Mouse (Mus musculus) lung, postnatal 0 days (tissue): Measurements from ENCODE around the gene Hibadh. TPM values are rescaled to one million over a fixed set of nuclear protein-coding genes. Genes with fewer than 3 reads are reported as not detected.

ENCODE experiments used
- ATAC-seq: fragments of 200-750 bp; cut with Nextera tagmentation; 2 replicates; pipeline ENCODE4 v1.8.0; 2017; ENCODE audit warnings: moderate library complexity
- DNase-seq: peaks from one replicate; pipeline ENCODE4 v3.0.0-alpha.2; 2016; ENCODE audit warnings: low spot score
- H3K27ac ChIP-seq: fragments of 300-500 bp; sonication (generic); 2 replicates; pipeline ENCODE4 v1.5.1; 2014; ENCODE audit warnings: antibody characterized with exemption, mild to moderate bottlenecking, low read length, mixed read lengths
- H3K27me3 ChIP-seq: fragments of 300-500 bp; sonication (generic); replicated peaks from 2 replicates; pipeline ENCODE4 v1.6.1; 2014; ENCODE audit warnings: low read length, mixed read lengths; ENCODE audit not compliant: insufficient read depth
- H3K36me3 ChIP-seq: fragments of 300-500 bp; sonication (generic); 2 replicates; pipeline ENCODE4 v1.6.1; 2014; ENCODE audit warnings: low read length, mixed read lengths; ENCODE audit not compliant: insufficient read depth
- H3K4me1 ChIP-seq: fragments of 300-500 bp; sonication (generic); 2 replicates; pipeline ENCODE4 v1.6.1; 2014; ENCODE audit warnings: antibody characterized with exemption, low read depth, low read length, mixed read lengths; ENCODE audit not compliant: insufficient read depth
- H3K4me2 ChIP-seq: fragments of 300-500 bp; sonication (generic); replicated peaks from 2 replicates; pipeline ENCODE4 v1.6.1; 2014; ENCODE audit warnings: low read depth, mild to moderate bottlenecking, low read length, moderate library complexity, mixed read lengths
- H3K4me3 ChIP-seq: fragments of 300-500 bp; sonication (generic); 2 replicates; pipeline ENCODE4 v1.5.1; 2014; ENCODE audit warnings: low read depth, low read length
- H3K9ac ChIP-seq: fragments of 300-500 bp; sonication (generic); replicated peaks from 2 replicates; pipeline ENCODE4 v1.6.1; 2014; ENCODE audit warnings: low read depth, mild to moderate bottlenecking
- H3K9me3 ChIP-seq: fragments of 300-500 bp; sonication (generic); 2 replicates; pipeline ENCODE4 v1.6.1; 2016; ENCODE audit warnings: low read length, mixed read lengths
- CTCF ChIP-seq: IDR thresholded peaks from 2 replicates; pipeline ENCODE4 v1.5.1; 2016; ENCODE audit warnings: antibody characterized with exemption, mild to moderate bottlenecking
- EP300 ChIP-seq: IDR thresholded peaks from 2 replicates; pipeline ENCODE4 v1.6.1; 2016; ENCODE audit warnings: antibody characterized with exemption, mild to moderate bottlenecking, control low read depth
- WGBS: fragments of 180-500 bp; shearing (Covaris S2); extraction: QIAGEN DNeasy Blood & Tissue Kit; methylation state at CpG from one replicate; pipeline ENCODE4 v1.1.7; 2014; 5-methylcytosine and 5-hydroxymethylcytosine counted together
- polyA plus RNA-seq: library from polyadenylated mRNA; unstranded; fragments of >200 nt; fragmentation: Nextera tagmentation; extraction: Ambion mirVana; gene quantifications from 2 replicates; pipeline ENCODE4 v1.2.1, GENCODE M21; 2015

Hibadh gene
- polyA plus RNA-seq, 1 experiment from 2014 or later = 113 TPM

GRCm38 (mm10) chr6:52532144-52532492, 108.1 kb downstream of the Hibadh start:
- 0 out of 2 replicates have a peak, but pooled peaks cover 1% of the 10 kb centered on the region for H3K9me3 ChIP-seq
- H3K27ac ChIP-seq = no peak overlapping the region
- H3K4me3 ChIP-seq = no peak overlapping the region
- ATAC-seq = no peak
- no peak overlapping the region for H3K4me2 ChIP-seq
- H3K27me3 ChIP-seq = no peaks in the 10 kb centered on the region
- no peaks in the 10 kb centered on the region for H3K36me3 ChIP-seq
- no peaks in the 10 kb centered on the region for H3K4me1 ChIP-seq
- no peak for DNase-seq
- no peak for TF ChIP-seq EP300
- TF ChIP-seq CTCF = no peak
- H3K9ac ChIP-seq = no peak overlapping the region
- 74% methylated on average over 8 of the region's 8 CpGs for WGBS

GRCm38 (mm10) chr6:52531366-52532143, 108.6 kb downstream of the Hibadh start:
- TF ChIP-seq CTCF (no peak), EP300 (no peak)
- no peak overlapping the region; the same call in 1 of the 2 replicates for H3K4me2 ChIP-seq
- WGBS = 64% methylated on average over 19 of the region's 19 CpGs
- H3K9me3 ChIP-seq = no peaks in the 10 kb centered on the region
- no peaks in the 10 kb centered on the region for H3K4me1 ChIP-seq
- no peak overlapping the region for H3K4me3 ChIP-seq
- no peaks in the 10 kb centered on the region for H3K27me3 ChIP-seq
- peak; percentile 82 for DNase-seq
- H3K36me3 ChIP-seq = no peaks in the 10 kb centered on the region
- no peak overlapping the region for H3K9ac ChIP-seq
- no peak overlapping the region for H3K27ac ChIP-seq
- peak; percentile 91 for ATAC-seq

GRCm38 (mm10) chr6:52530861-52531260, 109.3 kb downstream of the Hibadh start:
- TF ChIP-seq CTCF (no peak; the same call in 1 of the 2 replicates), EP300 (no peak)
- Histone ChIP-seq H3K9me3 (no peaks in the 10 kb centered on the region), H3K4me3 (no peak overlapping the region), H3K4me2 (no peak overlapping the region), H3K27me3 (no peaks in the 10 kb centered on the region), H3K27ac (no peak overlapping the region), H3K9ac (no peak overlapping the region), H3K36me3 (no peaks in the 10 kb centered on the region), H3K4me1 (no peaks in the 10 kb centered on the region)
- WGBS = 82% methylated on average over 10 of the region's 10 CpGs
- ATAC-seq (peak; percentile 13; the same call in 1 of the 2 replicates), DNase-seq (no peak)

GRCm38 (mm10) chr6:52524226-52524625, 116.0 kb downstream of the Hibadh start:
- WGBS = 45% methylated on average over 2 of the region's 2 CpGs
- Histone ChIP-seq H3K27ac (no peak overlapping the region), H3K4me2 (no peak overlapping the region), H3K36me3 (no peaks in the 10 kb centered on the region), H3K9me3 (no peaks in the 10 kb centered on the region), H3K9ac (no peak overlapping the region), H3K27me3 (no peaks in the 10 kb centered on the region), H3K4me3 (no peak overlapping the region), H3K4me1 (0 out of 2 replicates have a peak, but pooled peaks cover 3% of the 10 kb centered on the region)
- DNase-seq (no peak), ATAC-seq (no peak)
- TF ChIP-seq CTCF (no peak), EP300 (no peak)

- peak; percentile 69 for ATAC-seq
- H3K9me3 ChIP-seq = no peaks in the 10 kb centered on the region
Measured at GRCm38 (mm10) chr6:52518704-52519103, 121.5 kb downstream of the Hibadh start.

GRCm38 (mm10) chr6:52517272-52517671, 122.9 kb downstream of the Hibadh start:
- no peaks in the 10 kb centered on the region for H3K36me3 ChIP-seq
- H3K4me2 ChIP-seq = no peak overlapping the region
- no peak for ATAC-seq
- no peak overlapping the region for H3K9ac ChIP-seq
- H3K27me3 ChIP-seq = no peaks in the 10 kb centered on the region
- H3K4me1 ChIP-seq = 0 out of 2 replicates have a peak, but pooled peaks cover under 1% of the 10 kb centered on the region
- no peak overlapping the region for H3K27ac ChIP-seq
- H3K4me3 ChIP-seq = no peak overlapping the region
- WGBS = 89% methylated on average over 5 of the region's 5 CpGs
- H3K9me3 ChIP-seq = no peaks in the 10 kb centered on the region
- no peak for DNase-seq
- TF ChIP-seq CTCF (no peak), EP300 (no peak)

More at GRCm38 (mm10) chr6:52518704-52519103, 121.5 kb downstream of the Hibadh start:
- peak; percentile 26 for DNase-seq
- WGBS = 55% methylated on average over 10 of the region's 10 CpGs
- H3K4me2 ChIP-seq = no peak overlapping the region
- no peak overlapping the region for H3K27ac ChIP-seq
- H3K4me3 ChIP-seq = no peak overlapping the region
- H3K36me3 ChIP-seq = no peaks in the 10 kb centered on the region
- H3K9ac ChIP-seq = no peak overlapping the region
- H3K27me3 ChIP-seq = no peaks in the 10 kb centered on the region
- TF ChIP-seq CTCF = no peak
- TF ChIP-seq EP300 = no peak
- H3K4me1 ChIP-seq = 0 out of 2 replicates have a peak, but pooled peaks cover 3% of the 10 kb centered on the region
